Mouse (Mus musculus): ENCODE measurements around the gene Mtif3.

Gene Mtif3

GRCm38 (mm10) chr5:146963118-146963936 is at the start of gene Mtif3:
Mtif3 (minus strand) TSS chr5:146963800.
- DNase-seq (ENCODE audit: low read depth, low spot score): peak; percentile 98

- DNase-seq (ENCODE audit: low read depth, low spot score): no peak
Observed at GRCm38 (mm10) chr5:147011333-147011732, 47.7 kb upstream of the Mtif3 start.

- no peak for DNase-seq (ENCODE audit: low read depth, low spot score)
Observed at GRCm38 (mm10) chr5:147003303-147003702, 39.7 kb upstream of the Mtif3 start.

GRCm38 (mm10) chr5:147001312-147001711 is 37.7 kb upstream of the Mtif3 start:
- no peak for DNase-seq (ENCODE audit: low read depth, low spot score)

GRCm38 (mm10) chr5:146998802-146999201 is 35.2 kb upstream of the Mtif3 start:
- no peak for DNase-seq (ENCODE audit: low read depth, low spot score)

GRCm38 (mm10) chr5:146996812-146997211 is 33.2 kb upstream of the Mtif3 start:
- DNase-seq (ENCODE audit: low read depth, low spot score): no peak

- DNase-seq (ENCODE audit: low read depth, low spot score): no peak
Observed at GRCm38 (mm10) chr5:146994973-146995372, 31.4 kb upstream of the Mtif3 start.

GRCm38 (mm10) chr5:146993509-146993908 is 29.9 kb upstream of the Mtif3 start:
- DNase-seq (ENCODE audit: low read depth, low spot score): no peak

- DNase-seq (ENCODE audit: low read depth, low spot score): no peak
Observed at GRCm38 (mm10) chr5:146989051-146989450, 25.5 kb upstream of the Mtif3 start.

GRCm38 (mm10) chr5:146987588-146987987 is 24.0 kb upstream of the Mtif3 start:
- peak; percentile 50 for DNase-seq (ENCODE audit: low read depth, low spot score)

- DNase-seq (ENCODE audit: low read depth, low spot score): peak; percentile 29
Observed at GRCm38 (mm10) chr5:146985725-146986433, 22.3 kb upstream of the Mtif3 start.

- peak; percentile 77 for DNase-seq (ENCODE audit: low read depth, low spot score)
Observed at GRCm38 (mm10) chr5:146983216-146983615, 19.6 kb upstream of the Mtif3 start.

GRCm38 (mm10) chr5:146981376-146981775 is 17.8 kb upstream of the Mtif3 start:
- DNase-seq (ENCODE audit: low read depth, low spot score): no peak

- peak; percentile 67 for DNase-seq (ENCODE audit: low read depth, low spot score)
Observed at GRCm38 (mm10) chr5:146974781-146975123, 11.2 kb upstream of the Mtif3 start.

- no peak for DNase-seq (ENCODE audit: low read depth, low spot score)
Observed at GRCm38 (mm10) chr5:146973858-146974780, 10.5 kb upstream of the Mtif3 start.

GRCm38 (mm10) chr5:146973353-146973752 is 9.8 kb upstream of the Mtif3 start:
- DNase-seq (ENCODE audit: low read depth, low spot score): no peak

GRCm38 (mm10) chr5:146971776-146972561 is 8.4 kb upstream of the Mtif3 start:
- no peak for DNase-seq (ENCODE audit: low read depth, low spot score)

GRCm38 (mm10) chr5:146968695-146969393 is 5.2 kb upstream of the Mtif3 start:
- no peak for DNase-seq (ENCODE audit: low read depth, low spot score)

GRCm38 (mm10) chr5:146963937-146964278 is 308 bp upstream of the Mtif3 start:
- no peak for DNase-seq (ENCODE audit: low read depth, low spot score)

GRCm38 (mm10) chr5:146956678-146957077 is 6.9 kb downstream of the Mtif3 start:
- no peak for DNase-seq (ENCODE audit: low read depth, low spot score)

- DNase-seq (ENCODE audit: low read depth, low spot score): no peak
Observed at GRCm38 (mm10) chr5:146955651-146956050, 7.9 kb downstream of the Mtif3 start.

Data from brain, adult 2 months (tissue).